Mouse (Mus musculus): Measurements from ENCODE around the gene Hmcn2. TPM values are rescaled to one million over a fixed set of nuclear protein-coding genes. Genes with fewer than 3 reads are reported as not detected.
A peak's percentile ranks its signal among the peaks of the same experiment; 100 is the strongest.

The Hmcn2 gene
- polyA plus RNA-seq, 1 experiment, result 0.40 TPM

DNA sequence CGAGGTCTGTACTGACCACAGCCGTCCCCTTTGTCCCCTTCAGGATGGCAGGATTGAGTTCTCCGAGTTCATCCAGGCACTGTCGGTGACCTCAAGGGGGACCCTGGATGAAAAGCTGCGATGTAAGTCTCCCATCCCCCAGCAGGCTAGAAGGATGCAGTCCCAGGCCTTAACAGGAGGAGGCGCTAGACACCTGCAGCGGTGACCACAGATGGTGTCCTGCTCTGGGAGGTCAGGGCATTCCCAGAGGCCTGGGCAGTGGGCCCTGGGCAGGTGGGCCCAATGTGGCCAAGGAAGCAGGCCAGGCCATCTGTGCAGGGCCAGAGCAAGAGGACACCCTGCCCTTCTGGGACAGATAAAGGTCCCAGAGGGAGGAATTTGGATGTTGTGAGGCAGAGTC, 31.9 kb upstream of the Hmcn2 start:
- H3K36me3 ChIP-seq (replicated peaks; ENCODE audit: low read length), result no peaks in the 10 kb centered on the region
- peaks cover 75% of the 10 kb centered on the region for H3K27me3 ChIP-seq (replicated peaks)
- H3K9me3 ChIP-seq, result no peaks in the 10 kb centered on the region

DNA sequence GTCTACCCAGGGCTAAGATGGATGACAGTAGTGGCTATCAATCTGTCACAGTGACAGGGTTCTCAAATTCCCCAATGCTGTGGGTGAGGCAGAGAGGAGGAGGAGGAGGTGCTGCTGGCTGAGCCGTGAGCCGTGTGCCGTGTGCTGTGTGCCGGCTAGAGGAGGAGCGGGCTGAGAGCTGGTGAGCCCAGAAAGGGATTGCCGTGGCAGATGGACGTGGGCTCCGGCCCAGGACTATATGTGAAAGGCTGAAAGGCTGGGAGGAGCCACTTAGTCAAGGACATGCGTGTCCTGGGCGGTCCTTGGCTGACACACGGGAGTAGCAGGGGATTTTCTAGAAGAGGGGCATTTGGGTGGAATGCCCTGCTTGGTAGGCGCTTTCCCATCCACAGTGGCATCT, 31.3 kb upstream of the Hmcn2 start:
- Histone ChIP-seq H3K4me3 (replicated peaks) (no peak overlapping the region), H3K4me1 (no peaks in the 10 kb centered on the region), H3K36me3 (replicated peaks; ENCODE audit: low read length) (no peaks in the 10 kb centered on the region), H3K27me3 (replicated peaks) (peaks cover 69% of the 10 kb centered on the region), H3K9me3 (no peaks in the 10 kb centered on the region)
- TF ChIP-seq FLI1 (IDR thresholded peaks at IDR 0.05; ENCODE audit: low read length) (no peak), GATA1 (IDR thresholded peaks at IDR 0.05; ENCODE audit: borderline replicate concordance, low read length) (no peak)

More for the DNA sequence above, 31.9 kb upstream of the Hmcn2 start:
- Histone ChIP-seq H3K4me3 (replicated peaks) (no peak overlapping the region), H3K4me1 (no peaks in the 10 kb centered on the region)
- no peak for TF ChIP-seq FLI1 (IDR thresholded peaks at IDR 0.05; ENCODE audit: low read length)
- TF ChIP-seq GATA1 (IDR thresholded peaks at IDR 0.05; ENCODE audit: borderline replicate concordance, low read length), result no peak

DNA sequence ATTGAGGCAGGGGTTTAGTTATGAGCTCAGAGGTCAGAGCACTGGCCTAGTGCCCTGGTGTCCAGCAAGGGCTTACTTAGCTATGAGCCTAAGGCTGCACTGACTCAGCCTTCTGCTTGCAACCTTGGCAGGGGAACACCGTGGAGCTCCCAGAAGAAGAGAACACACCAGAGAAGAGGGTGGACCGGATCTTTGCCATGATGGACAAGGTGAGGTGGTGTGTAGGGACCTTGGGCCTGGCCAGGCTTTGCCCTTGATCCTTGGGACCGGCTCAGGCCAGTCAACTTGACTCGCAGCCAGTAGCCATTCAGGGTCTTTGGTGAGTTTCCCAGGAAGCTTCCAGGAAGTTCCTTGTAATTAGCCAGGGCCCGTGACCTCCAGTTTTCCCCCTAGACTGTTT, 29.7 kb upstream of the Hmcn2 start:
- Histone ChIP-seq H3K4me1 (no peaks in the 10 kb centered on the region), H3K9me3 (no peaks in the 10 kb centered on the region), H3K27me3 (replicated peaks) (peaks cover 61% of the 10 kb centered on the region), H3K36me3 (replicated peaks; ENCODE audit: low read length) (no peaks in the 10 kb centered on the region), H3K4me3 (replicated peaks) (no peak overlapping the region)
- no peak for TF ChIP-seq GATA1 (IDR thresholded peaks at IDR 0.05; ENCODE audit: borderline replicate concordance, low read length)
- no peak for TF ChIP-seq FLI1 (IDR thresholded peaks at IDR 0.05; ENCODE audit: low read length)

DNA sequence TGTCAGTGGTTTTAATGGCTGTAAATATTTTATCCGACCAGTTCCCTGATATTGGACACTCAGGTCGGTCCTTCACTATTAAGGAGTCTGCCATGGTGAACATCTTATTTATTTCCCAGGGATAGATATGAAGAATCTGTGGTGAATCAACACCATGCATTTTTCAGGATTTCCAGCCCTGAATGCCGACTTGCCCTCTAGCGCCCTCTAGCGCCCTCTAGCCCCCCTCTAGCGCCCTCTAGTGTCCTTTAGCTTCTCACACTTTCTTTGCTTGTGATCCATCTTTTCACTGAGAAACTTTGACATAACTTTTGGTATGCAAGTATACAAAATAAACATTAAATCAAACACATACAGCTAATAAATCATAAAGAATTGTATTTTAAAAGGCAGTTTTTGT, 22.8 kb upstream of the Hmcn2 start:
- Histone ChIP-seq H3K4me1 (peaks cover 3% of the 10 kb centered on the region; the same call in 1 of the 2 replicates), H3K27me3 (replicated peaks) (peaks cover 41% of the 10 kb centered on the region), H3K9me3 (no peaks in the 10 kb centered on the region), H3K36me3 (replicated peaks; ENCODE audit: low read length) (no peaks in the 10 kb centered on the region), H3K4me3 (replicated peaks) (no peak overlapping the region)
- no peak for TF ChIP-seq GATA1 (IDR thresholded peaks at IDR 0.05; ENCODE audit: borderline replicate concordance, low read length)
- no peak for TF ChIP-seq FLI1 (IDR thresholded peaks at IDR 0.05; ENCODE audit: low read length)

- H3K4me3 ChIP-seq (replicated peaks), result no peak overlapping the region
- H3K36me3 ChIP-seq (replicated peaks; ENCODE audit: low read length), result no peaks in the 10 kb centered on the region
- H3K4me1 ChIP-seq, result peaks cover 7% of the 10 kb centered on the region; the same call in 1 of the 2 replicates
- TF ChIP-seq GATA1 (IDR thresholded peaks at IDR 0.05; ENCODE audit: borderline replicate concordance, low read length), result no peak
- TF ChIP-seq FLI1 (IDR thresholded peaks at IDR 0.05; ENCODE audit: low read length), result no peak
- no peaks in the 10 kb centered on the region for H3K9me3 ChIP-seq
- H3K27me3 ChIP-seq (replicated peaks), result peaks cover 34% of the 10 kb centered on the region
Observed at GRCm38 (mm10) chr2:31294985-31295384, 19.2 kb upstream of the Hmcn2 start.

DNA sequence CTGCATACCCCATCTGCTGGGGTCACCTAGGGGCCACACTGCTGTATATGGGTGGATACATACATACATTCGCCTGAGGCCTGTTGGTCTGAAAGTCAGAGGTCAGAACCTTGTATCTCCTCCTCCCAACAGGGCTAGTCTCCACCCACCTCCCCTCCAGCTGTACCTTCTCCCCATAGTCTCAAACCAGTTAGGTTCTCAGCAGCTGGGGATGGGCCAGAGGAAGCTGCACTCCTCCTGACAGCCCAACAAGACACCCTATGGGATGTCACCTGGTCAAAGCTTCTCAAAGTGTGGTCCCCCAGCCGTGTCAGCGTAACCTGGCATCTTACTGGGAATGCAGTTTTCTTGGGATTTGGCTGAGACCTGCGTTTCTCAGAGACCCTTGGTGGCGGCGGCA, 17.8 kb upstream of the Hmcn2 start:
- no peak overlapping the region for H3K4me3 ChIP-seq (replicated peaks)
- no peaks in the 10 kb centered on the region for H3K9me3 ChIP-seq
- peaks cover 7% of the 10 kb centered on the region; the same call in 1 of the 2 replicates for H3K4me1 ChIP-seq
- no peaks in the 10 kb centered on the region for H3K36me3 ChIP-seq (replicated peaks; ENCODE audit: low read length)
- H3K27me3 ChIP-seq (replicated peaks), result peaks cover 42% of the 10 kb centered on the region
- TF ChIP-seq GATA1 (IDR thresholded peaks at IDR 0.05; ENCODE audit: borderline replicate concordance, low read length) (no peak), FLI1 (IDR thresholded peaks at IDR 0.05; ENCODE audit: low read length) (no peak)

GRCm38 (mm10) chr2:31297602-31298268, 16.5 kb upstream of the Hmcn2 start:
- Histone ChIP-seq H3K4me1 (peaks cover 4% of the 10 kb centered on the region; the same call in 1 of the 2 replicates), H3K27me3 (replicated peaks) (peaks cover 49% of the 10 kb centered on the region), H3K9me3 (no peaks in the 10 kb centered on the region), H3K4me3 (replicated peaks) (peak overlapping the region; percentile 79), H3K36me3 (replicated peaks; ENCODE audit: low read length) (no peaks in the 10 kb centered on the region)
- TF ChIP-seq FLI1 (IDR thresholded peaks at IDR 0.05; ENCODE audit: low read length), result no peak
- no peak for TF ChIP-seq GATA1 (IDR thresholded peaks at IDR 0.05; ENCODE audit: borderline replicate concordance, low read length)

- H3K9me3 ChIP-seq, result no peaks in the 10 kb centered on the region
- no peak for TF ChIP-seq FLI1 (IDR thresholded peaks at IDR 0.05; ENCODE audit: low read length)
- TF ChIP-seq GATA1 (IDR thresholded peaks at IDR 0.05; ENCODE audit: borderline replicate concordance, low read length), result no peak
- H3K4me3 ChIP-seq (replicated peaks), result no peak overlapping the region
- H3K27me3 ChIP-seq (replicated peaks), result peaks cover 44% of the 10 kb centered on the region
- H3K36me3 ChIP-seq (replicated peaks; ENCODE audit: low read length), result no peaks in the 10 kb centered on the region
- peaks cover 4% of the 10 kb centered on the region; the same call in 1 of the 2 replicates for H3K4me1 ChIP-seq
Observed at GRCm38 (mm10) chr2:31298814-31299213, 15.4 kb upstream of the Hmcn2 start.

DNA sequence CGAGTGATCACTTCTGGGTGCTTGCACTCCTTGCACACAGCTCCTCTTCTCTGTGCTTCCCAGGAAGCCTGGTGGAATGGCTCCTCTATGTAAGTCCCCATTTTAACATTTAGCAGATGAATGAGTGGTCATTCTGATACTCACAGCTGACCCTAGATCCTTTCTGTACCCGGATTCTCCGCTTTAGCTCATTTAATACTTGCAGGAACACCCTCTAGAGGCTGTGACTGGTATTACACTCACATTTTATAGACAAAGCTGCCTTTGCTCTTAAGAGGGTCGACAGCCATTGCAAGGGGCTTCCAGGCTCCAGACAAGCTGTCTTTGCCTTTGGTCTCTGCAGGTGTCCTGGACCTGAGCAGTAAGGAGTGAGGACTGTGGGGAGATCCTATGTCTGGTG, 14.9 kb upstream of the Hmcn2 start:
- Histone ChIP-seq H3K9me3 (no peaks in the 10 kb centered on the region), H3K4me1 (peaks cover 4% of the 10 kb centered on the region; the same call in 1 of the 2 replicates), H3K4me3 (replicated peaks) (no peak overlapping the region), H3K36me3 (replicated peaks; ENCODE audit: low read length) (no peaks in the 10 kb centered on the region), H3K27me3 (replicated peaks) (peaks cover 41% of the 10 kb centered on the region)
- TF ChIP-seq GATA1 (IDR thresholded peaks at IDR 0.05; ENCODE audit: borderline replicate concordance, low read length) (no peak), FLI1 (IDR thresholded peaks at IDR 0.05; ENCODE audit: low read length) (no peak)

GRCm38 (mm10) chr2:31299996-31300395, 14.2 kb upstream of the Hmcn2 start:
- peaks cover 4% of the 10 kb centered on the region; the same call in 1 of the 2 replicates for H3K4me1 ChIP-seq

More at GRCm38 (mm10) chr2:31299996-31300395, 14.2 kb upstream of the Hmcn2 start:
- H3K36me3 ChIP-seq (replicated peaks; ENCODE audit: low read length), result no peaks in the 10 kb centered on the region
- peaks cover 43% of the 10 kb centered on the region for H3K27me3 ChIP-seq (replicated peaks)
- no peaks in the 10 kb centered on the region for H3K9me3 ChIP-seq
- no peak overlapping the region for H3K4me3 ChIP-seq (replicated peaks)
- TF ChIP-seq FLI1 (IDR thresholded peaks at IDR 0.05; ENCODE audit: low read length) (no peak), GATA1 (IDR thresholded peaks at IDR 0.05; ENCODE audit: borderline replicate concordance, low read length) (no peak)
